Mouse (Mus musculus) mesoderm, embryonic 11.5 days (tissue): ENCODE measurements at regions not wholly inside any gene's neighbourhood (a gene's known extent, or its start where the extent isn't known, plus 50 kb on each side); places are given as distances from the start of the nearest gene placed in this dataset.

Experiments
- DNase-seq: peaks from one replicate; pipeline ENCODE4 v3.0.0-alpha.2; 2012; ENCODE audit warnings: low read depth, low spot score

- no peak for DNase-seq
Observed at GRCm38 (mm10) chr9:98091105-98091504, 58.1 kb upstream of the Clstn2 start.

- no peak for DNase-seq
Observed at GRCm38 (mm10) chr9:98095064-98095790, 62.2 kb upstream of the Clstn2 start.

- no peak for DNase-seq
Observed at GRCm38 (mm10) chr9:98123390-98123789, 90.4 kb upstream of the Clstn2 start.

GRCm38 (mm10) chr9:98129596-98129995 lies 96.6 kb upstream of the Clstn2 start:
- no peak for DNase-seq

GRCm38 (mm10) chr9:98130849-98131248 lies 97.9 kb upstream of the Clstn2 start:
- no peak for DNase-seq

- no peak for DNase-seq
Observed at GRCm38 (mm10) chr9:98140546-98140945, 107.6 kb upstream of the Clstn2 start.

- no peak for DNase-seq
Observed at GRCm38 (mm10) chr9:98142121-98142520, 109.1 kb upstream of the Clstn2 start.

GRCm38 (mm10) chr9:98146901-98147300 lies 113.9 kb upstream of the Clstn2 start:
- DNase-seq: no peak

GRCm38 (mm10) chr9:98158421-98158820 lies 125.4 kb upstream of the Clstn2 start:
- no peak for DNase-seq

- DNase-seq: no peak
Observed at GRCm38 (mm10) chr9:98164489-98164888, 122.7 kb upstream of the Nmnat3 start.

- DNase-seq: no peak
Observed at GRCm38 (mm10) chr9:98174056-98174455, 113.2 kb upstream of the Nmnat3 start.

GRCm38 (mm10) chr9:98176701-98177380 lies 110.4 kb upstream of the Nmnat3 start:
- no peak for DNase-seq

GRCm38 (mm10) chr9:98180766-98181165 lies 106.5 kb upstream of the Nmnat3 start:
- no peak for DNase-seq

- DNase-seq: no peak
Observed at GRCm38 (mm10) chr9:98186757-98187300, 100.4 kb upstream of the Nmnat3 start.

GRCm38 (mm10) chr9:98194356-98194755 lies 92.9 kb upstream of the Nmnat3 start:
- DNase-seq: no peak

GRCm38 (mm10) chr9:98218824-98219223 lies 68.4 kb upstream of the Nmnat3 start:
- peak; percentile 12 for DNase-seq

GRCm38 (mm10) chr9:98220367-98220766 lies 66.9 kb upstream of the Nmnat3 start:
- no peak for DNase-seq

GRCm38 (mm10) chr9:98221766-98222165 lies 65.5 kb upstream of the Nmnat3 start:
- no peak for DNase-seq

GRCm38 (mm10) chr9:98228226-98228625 lies 59.0 kb upstream of the Nmnat3 start:
- DNase-seq: no peak

- DNase-seq: no peak
Observed at GRCm38 (mm10) chr9:98228907-98229306, 58.3 kb upstream of the Nmnat3 start.

- DNase-seq: peak; percentile 65
Observed at GRCm38 (mm10) chr9:98234731-98235130, 52.5 kb upstream of the Nmnat3 start.
